Mouse (Mus musculus): ENCODE results near the gene Lpcat4. TPM values are rescaled to one million over a fixed set of nuclear protein-coding genes. Genes with fewer than 3 reads are reported as not detected.

Lpcat4 gene
- total and polyA plus RNA-seq, 2 experiments from 2014 or later, result 3.6 to 10.0 TPM

GRCm38 (mm10) chr2:112266780-112267179 is 27.5 kb downstream of the Lpcat4 start:
- H3K4me1 ChIP-seq (ENCODE audit: control insufficient read depth, insufficient read depth), result peaks cover 23% of the 10 kb centered on the region
- peak overlapping the region; percentile 86 for H3K9ac ChIP-seq (replicated peaks; ENCODE audit: low read depth, low read length)
- ATAC-seq (ENCODE audit: insufficient read depth, low read depth) (no peak), DNase-seq (ENCODE audit: low spot score) (peak; percentile 53)
- peak overlapping the region; percentile 96 for H3K27ac ChIP-seq (ENCODE audit: low read depth)
- H3K36me3 ChIP-seq (replicated peaks; ENCODE audit: control insufficient read depth, insufficient read depth, low read length), result no peaks in the 10 kb centered on the region
- H3K27me3 ChIP-seq (ENCODE audit: control insufficient read depth, insufficient read depth, low read length), result no peaks in the 10 kb centered on the region
- H3K4me2 ChIP-seq (ENCODE audit: low read depth, low read length), result peak overlapping the region; percentile 95
- peak overlapping the region; percentile 88 for H3K4me3 ChIP-seq (ENCODE audit: low read depth, low read length)
- H3K9me3 ChIP-seq (replicated peaks; ENCODE audit: control insufficient read depth, low read length), result no peaks in the 10 kb centered on the region
- 6% methylated on average over 10 of the region's 10 CpGs for WGBS
- TF ChIP-seq CTCF (IDR thresholded peaks at IDR 0.05; ENCODE audit: low read depth) (no peak), EP300 (IDR thresholded peaks at IDR 0.05; ENCODE audit: low read depth) (no peak)

- no peak for DNase-seq (ENCODE audit: low spot score)
- H3K9ac ChIP-seq (replicated peaks; ENCODE audit: low read depth, low read length), result peak overlapping the region; percentile 86
- WGBS, result 23% methylated on average over 8 of the region's 8 CpGs
- TF ChIP-seq EP300 (IDR thresholded peaks at IDR 0.05; ENCODE audit: low read depth) (no peak), CTCF (IDR thresholded peaks at IDR 0.05; ENCODE audit: low read depth) (no peak)
- H3K36me3 ChIP-seq (replicated peaks; ENCODE audit: control insufficient read depth, insufficient read depth, low read length), result no peaks in the 10 kb centered on the region
- no peak for ATAC-seq (ENCODE audit: insufficient read depth, low read depth)
- peak overlapping the region; percentile 88 for H3K4me3 ChIP-seq (ENCODE audit: low read depth, low read length)
- H3K9me3 ChIP-seq (replicated peaks; ENCODE audit: control insufficient read depth, low read length), result no peaks in the 10 kb centered on the region
- peak overlapping the region; percentile 95 for H3K4me2 ChIP-seq (ENCODE audit: low read depth, low read length)
- peak overlapping the region; percentile 96; the same call in 1 of the 2 replicates for H3K27ac ChIP-seq (ENCODE audit: low read depth)
- H3K27me3 ChIP-seq (ENCODE audit: control insufficient read depth, insufficient read depth, low read length), result no peaks in the 10 kb centered on the region
- H3K4me1 ChIP-seq (ENCODE audit: control insufficient read depth, insufficient read depth), result peaks cover 19% of the 10 kb centered on the region
Measured at GRCm38 (mm10) chr2:112267547-112268269, 28.4 kb downstream of the Lpcat4 start.

GRCm38 (mm10) chr2:112270011-112270410 is 30.7 kb downstream of the Lpcat4 start:
- no peaks in the 10 kb centered on the region for H3K27me3 ChIP-seq (ENCODE audit: control insufficient read depth, insufficient read depth, low read length)
- ATAC-seq (ENCODE audit: insufficient read depth, low read depth) (peak; percentile 35), DNase-seq (ENCODE audit: low spot score) (peak; percentile 70)
- H3K9me3 ChIP-seq (replicated peaks; ENCODE audit: control insufficient read depth, low read length), result no peaks in the 10 kb centered on the region
- H3K27ac ChIP-seq (ENCODE audit: low read depth), result peak overlapping the region; percentile 76
- 0 out of 2 replicates have a peak overlapping the region, but pooled peaks have one; percentile 4 for H3K4me3 ChIP-seq (ENCODE audit: low read depth, low read length)
- no peaks in the 10 kb centered on the region for H3K36me3 ChIP-seq (replicated peaks; ENCODE audit: control insufficient read depth, insufficient read depth, low read length)
- H3K4me1 ChIP-seq (ENCODE audit: control insufficient read depth, insufficient read depth), result peaks cover 18% of the 10 kb centered on the region
- 31% methylated on average over 2 of the region's 2 CpGs for WGBS
- TF ChIP-seq EP300 (IDR thresholded peaks at IDR 0.05; ENCODE audit: low read depth) (no peak), CTCF (IDR thresholded peaks at IDR 0.05; ENCODE audit: low read depth) (no peak)
- peak overlapping the region; percentile 4 for H3K4me2 ChIP-seq (ENCODE audit: low read depth, low read length)
- H3K9ac ChIP-seq (replicated peaks; ENCODE audit: low read depth, low read length), result no peak overlapping the region

- H3K9ac ChIP-seq (replicated peaks; ENCODE audit: low read depth, low read length), result no peak overlapping the region
- H3K27me3 ChIP-seq (ENCODE audit: control insufficient read depth, insufficient read depth, low read length), result no peaks in the 10 kb centered on the region
- no peak for TF ChIP-seq EP300 (IDR thresholded peaks at IDR 0.05; ENCODE audit: low read depth)
- no peak for TF ChIP-seq CTCF (IDR thresholded peaks at IDR 0.05; ENCODE audit: low read depth)
- no peak overlapping the region for H3K27ac ChIP-seq (ENCODE audit: low read depth)
- H3K4me2 ChIP-seq (ENCODE audit: low read depth, low read length), result no peak overlapping the region
- DNase-seq (ENCODE audit: low spot score) (no peak), ATAC-seq (ENCODE audit: insufficient read depth, low read depth) (no peak)
- H3K9me3 ChIP-seq (replicated peaks; ENCODE audit: control insufficient read depth, low read length), result no peaks in the 10 kb centered on the region
- H3K4me3 ChIP-seq (ENCODE audit: low read depth, low read length), result no peak overlapping the region
- WGBS, result 73% methylated on average over 2 of the region's 2 CpGs
- peaks cover 18% of the 10 kb centered on the region for H3K4me1 ChIP-seq (ENCODE audit: control insufficient read depth, insufficient read depth)
- H3K36me3 ChIP-seq (replicated peaks; ENCODE audit: control insufficient read depth, insufficient read depth, low read length), result no peaks in the 10 kb centered on the region
Measured at GRCm38 (mm10) chr2:112272909-112273308, 33.6 kb downstream of the Lpcat4 start.

GRCm38 (mm10) chr2:112273474-112273873 is 34.2 kb downstream of the Lpcat4 start:
- H3K27ac ChIP-seq (ENCODE audit: low read depth), result no peak overlapping the region
- H3K9me3 ChIP-seq (replicated peaks; ENCODE audit: control insufficient read depth, low read length), result no peaks in the 10 kb centered on the region
- H3K4me3 ChIP-seq (ENCODE audit: low read depth, low read length), result no peak overlapping the region
- no peak overlapping the region for H3K4me2 ChIP-seq (ENCODE audit: low read depth, low read length)
- ATAC-seq (ENCODE audit: insufficient read depth, low read depth) (no peak), DNase-seq (ENCODE audit: low spot score) (no peak)
- TF ChIP-seq CTCF (IDR thresholded peaks at IDR 0.05; ENCODE audit: low read depth), result no peak
- TF ChIP-seq EP300 (IDR thresholded peaks at IDR 0.05; ENCODE audit: low read depth), result no peak
- H3K9ac ChIP-seq (replicated peaks; ENCODE audit: low read depth, low read length), result no peak overlapping the region
- 65% methylated on average over 6 of the region's 6 CpGs for WGBS
- peaks cover 15% of the 10 kb centered on the region for H3K4me1 ChIP-seq (ENCODE audit: control insufficient read depth, insufficient read depth)
- H3K27me3 ChIP-seq (ENCODE audit: control insufficient read depth, insufficient read depth, low read length), result no peaks in the 10 kb centered on the region
- H3K36me3 ChIP-seq (replicated peaks; ENCODE audit: control insufficient read depth, insufficient read depth, low read length), result no peaks in the 10 kb centered on the region

Data from heart, postnatal 0 days (tissue).